Mouse (Mus musculus): ENCODE results near the gene Ppp1r1b. TPM values are rescaled to one million over a fixed set of nuclear protein-coding genes. Genes with fewer than 3 reads are reported as not detected.

The Ppp1r1b gene
- total and polyA plus RNA-seq, 3 experiments: 2.6 to 16.2 (median 5.3) TPM

GRCm38 (mm10) chr11:98347385-98348082 lies 670 bp upstream of the Ppp1r1b start:
- 17% methylated on average over 12 of the region's 12 CpGs for WGBS
- Histone ChIP-seq H3K4me3 (no peak overlapping the region), H3K9ac (ENCODE audit: low read depth, low read length) (no peak overlapping the region), H3K4me1 (ENCODE audit: control insufficient read depth, insufficient read depth, low read length) (no peaks in the 10 kb centered on the region; the same call in 1 of the 2 replicates), H3K27me3 (ENCODE audit: control insufficient read depth, insufficient read depth, low read length) (peaks cover 8% of the 10 kb centered on the region), H3K36me3 (ENCODE audit: control insufficient read depth, insufficient read depth, low read length) (no peaks in the 10 kb centered on the region), H3K79me2 (replicated peaks; ENCODE audit: control insufficient read depth, insufficient read depth, low read length) (no peaks in the 10 kb centered on the region), H3K27ac (no peak overlapping the region)
- DNase-seq: no peak
- intact Hi-C loops (cut with DNase I): no loop called here
- no peak for TF ChIP-seq EP300 (IDR thresholded peaks at IDR 0.05; ENCODE audit: insufficient read depth, low read depth, low read length)
- no peak for TF ChIP-seq POLR2A (IDR thresholded peaks at IDR 0.05; ENCODE audit: insufficient read depth, low read depth, low read length)
- TF ChIP-seq CTCF (IDR thresholded peaks at IDR 0.05): no peak

GRCm38 (mm10) chr11:98349308-98349707 lies 1.1 kb downstream of the Ppp1r1b start:
- Histone ChIP-seq H3K79me2 (replicated peaks; ENCODE audit: control insufficient read depth, insufficient read depth, low read length) (no peaks in the 10 kb centered on the region), H3K4me3 (no peak overlapping the region), H3K27ac (no peak overlapping the region), H3K4me1 (ENCODE audit: control insufficient read depth, insufficient read depth, low read length) (no peaks in the 10 kb centered on the region; the same call in 1 of the 2 replicates), H3K27me3 (ENCODE audit: control insufficient read depth, insufficient read depth, low read length) (peaks cover 8% of the 10 kb centered on the region), H3K9ac (ENCODE audit: low read depth, low read length) (no peak overlapping the region), H3K36me3 (ENCODE audit: control insufficient read depth, insufficient read depth, low read length) (no peaks in the 10 kb centered on the region)
- DNase-seq: no peak
- intact Hi-C loops (cut with DNase I): no loop called here
- 35% methylated on average over 9 of the region's 9 CpGs for WGBS
- TF ChIP-seq CTCF (IDR thresholded peaks at IDR 0.05) (no peak), POLR2A (IDR thresholded peaks at IDR 0.05; ENCODE audit: insufficient read depth, low read depth, low read length) (no peak), EP300 (IDR thresholded peaks at IDR 0.05; ENCODE audit: insufficient read depth, low read depth, low read length) (no peak)

DNA sequence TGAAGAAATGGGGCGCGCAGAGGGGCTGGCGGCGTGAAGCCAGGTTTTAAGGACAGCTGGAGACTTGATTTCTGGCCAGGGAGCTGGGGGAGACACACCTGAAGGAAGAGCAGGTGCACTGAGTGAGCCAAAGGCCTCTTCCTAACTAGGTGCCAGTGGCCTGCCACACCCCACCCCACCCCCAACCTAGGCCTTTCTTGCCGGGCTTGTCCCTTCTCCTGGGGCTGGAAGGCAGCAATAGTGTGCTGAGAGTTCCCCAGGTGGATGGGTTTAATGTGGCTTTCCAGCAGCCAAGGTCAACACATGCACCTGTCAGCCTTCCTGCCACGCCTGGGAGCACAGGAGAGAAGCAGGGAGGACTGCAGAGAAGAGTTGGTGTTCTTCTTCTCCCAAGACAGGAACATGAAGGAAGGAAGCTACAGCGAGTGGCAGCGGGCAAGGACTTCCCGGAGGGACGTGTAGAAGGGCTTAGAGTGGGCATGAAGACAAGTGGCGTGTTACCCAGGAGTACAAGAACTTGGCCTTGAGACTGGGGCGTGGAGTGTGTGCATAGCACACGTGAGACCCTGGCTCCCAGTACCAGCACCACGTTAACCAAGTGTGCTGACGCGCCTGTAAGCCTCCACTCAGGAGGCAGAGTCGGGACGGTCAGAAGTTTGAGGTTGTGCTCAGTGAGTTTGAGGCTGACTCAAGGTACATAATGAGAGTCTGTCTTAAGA lies 4.2 kb downstream of the Ppp1r1b start:
- Histone ChIP-seq H3K27ac (no peak overlapping the region), H3K4me3 (no peak overlapping the region), H3K4me1 (ENCODE audit: control insufficient read depth, insufficient read depth, low read length) (peaks cover 2% of the 10 kb centered on the region; the same call in 1 of the 2 replicates), H3K79me2 (replicated peaks; ENCODE audit: control insufficient read depth, insufficient read depth, low read length) (no peaks in the 10 kb centered on the region), H3K36me3 (ENCODE audit: control insufficient read depth, insufficient read depth, low read length) (no peaks in the 10 kb centered on the region), H3K9ac (ENCODE audit: low read depth, low read length) (no peak overlapping the region), H3K27me3 (ENCODE audit: control insufficient read depth, insufficient read depth, low read length) (peaks cover 8% of the 10 kb centered on the region)
- intact Hi-C loops (cut with DNase I): no loop called here
- no peak for TF ChIP-seq CTCF (IDR thresholded peaks at IDR 0.05)
- no peak for TF ChIP-seq EP300 (IDR thresholded peaks at IDR 0.05; ENCODE audit: insufficient read depth, low read depth, low read length)
- no peak for TF ChIP-seq POLR2A (IDR thresholded peaks at IDR 0.05; ENCODE audit: insufficient read depth, low read depth, low read length)
- 77% methylated on average over 18 of the region's 18 CpGs for WGBS
- no peak for DNase-seq

DNA sequence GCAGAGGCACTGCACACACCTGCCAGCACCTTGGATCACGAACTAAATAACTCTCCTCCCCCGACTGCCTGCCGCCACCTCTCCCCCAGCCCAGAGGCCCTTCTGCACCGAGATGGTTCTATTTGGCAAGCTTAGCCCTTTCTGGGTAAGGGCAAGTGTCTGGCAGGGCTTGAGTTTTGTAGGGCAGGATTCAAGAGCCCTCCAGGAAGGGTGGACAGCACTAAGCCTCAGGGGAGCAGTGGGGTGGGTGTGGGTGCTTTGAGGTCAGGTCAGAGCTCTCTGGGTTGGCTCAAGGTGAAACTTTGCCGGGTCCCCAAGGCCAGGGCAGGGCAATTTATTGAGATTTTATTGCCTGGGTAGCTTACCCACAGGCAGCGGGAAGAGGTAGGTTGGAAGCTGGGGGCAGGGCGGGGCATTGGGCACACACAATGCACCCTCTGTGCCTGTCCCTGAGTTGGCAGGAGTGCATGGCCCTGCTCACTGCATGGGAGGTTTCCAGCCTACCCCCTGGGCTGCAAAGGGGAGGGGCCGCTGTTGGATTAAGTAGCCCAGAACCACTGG lies 5.5 kb downstream of the Ppp1r1b start:
- H3K27me3 ChIP-seq (ENCODE audit: control insufficient read depth, insufficient read depth, low read length): peaks cover 3% of the 10 kb centered on the region

GRCm38 (mm10) chr11:98354445-98354844 lies 6.2 kb downstream of the Ppp1r1b start:
- TF ChIP-seq CTCF (IDR thresholded peaks at IDR 0.05) (no peak), POLR2A (IDR thresholded peaks at IDR 0.05; ENCODE audit: insufficient read depth, low read depth, low read length) (no peak), EP300 (IDR thresholded peaks at IDR 0.05; ENCODE audit: insufficient read depth, low read depth, low read length) (no peak)
- intact Hi-C loops (cut with DNase I): no loop called here

More for the DNA sequence above, 5.5 kb downstream of the Ppp1r1b start:
- Histone ChIP-seq H3K36me3 (ENCODE audit: control insufficient read depth, insufficient read depth, low read length) (no peaks in the 10 kb centered on the region), H3K4me3 (no peak overlapping the region), H3K4me1 (ENCODE audit: control insufficient read depth, insufficient read depth, low read length) (peaks cover 4% of the 10 kb centered on the region), H3K27ac (no peak overlapping the region), H3K9ac (ENCODE audit: low read depth, low read length) (no peak overlapping the region), H3K79me2 (replicated peaks; ENCODE audit: control insufficient read depth, insufficient read depth, low read length) (no peaks in the 10 kb centered on the region)
- WGBS: 54% methylated on average over 8 of the region's 8 CpGs
- TF ChIP-seq CTCF (IDR thresholded peaks at IDR 0.05) (no peak), EP300 (IDR thresholded peaks at IDR 0.05; ENCODE audit: insufficient read depth, low read depth, low read length) (no peak), POLR2A (IDR thresholded peaks at IDR 0.05; ENCODE audit: insufficient read depth, low read depth, low read length) (no peak)
- intact Hi-C loops (cut with DNase I): no loop called here
- DNase-seq: no peak

More at GRCm38 (mm10) chr11:98354445-98354844, 6.2 kb downstream of the Ppp1r1b start:
- no peak overlapping the region for H3K4me3 ChIP-seq
- H3K27ac ChIP-seq: no peak overlapping the region
- H3K79me2 ChIP-seq (replicated peaks; ENCODE audit: control insufficient read depth, insufficient read depth, low read length): no peaks in the 10 kb centered on the region
- no peak for DNase-seq
- H3K27me3 ChIP-seq (ENCODE audit: control insufficient read depth, insufficient read depth, low read length): no peaks in the 10 kb centered on the region
- H3K4me1 ChIP-seq (ENCODE audit: control insufficient read depth, insufficient read depth, low read length): peaks cover 9% of the 10 kb centered on the region
- H3K9ac ChIP-seq (ENCODE audit: low read depth, low read length): no peak overlapping the region
- H3K36me3 ChIP-seq (ENCODE audit: control insufficient read depth, insufficient read depth, low read length): no peaks in the 10 kb centered on the region
- WGBS: 76% methylated on average over 14 of the region's 14 CpGs

All from heart, adult 2 months (tissue).